Mouse (Mus musculus) stomach, embryonic 15.5 days (tissue): ENCODE results near the gene Dnajb2. TPM values are rescaled to one million over a fixed set of nuclear protein-coding genes. Genes with fewer than 3 reads are reported as not detected.

Experiments used
- ATAC-seq: fragments of 200-750 bp; cut with Nextera tagmentation; 2 replicates; pipeline ENCODE4 v1.8.0; 2017; ENCODE audit warnings: low read depth, moderate number of reproducible peaks, moderate TSS enrichment; ENCODE audit not compliant: insufficient read depth, low FRiP score
- H3K27ac ChIP-seq: fragments of 300-500 bp; sonication (generic); 2 replicates; pipeline ENCODE4 v1.5.1; 2015; ENCODE audit warnings: mild to moderate bottlenecking, inconsistent platforms
- H3K27me3 ChIP-seq: fragments of 300-500 bp; sonication (generic); replicated peaks from 2 replicates; pipeline ENCODE4 v1.6.1; 2015; ENCODE audit warnings: inconsistent platforms
- H3K36me3 ChIP-seq: fragments of 300-500 bp; sonication (generic); 2 replicates; pipeline ENCODE4 v1.6.1; 2015; ENCODE audit warnings: inconsistent platforms
- H3K4me1 ChIP-seq: fragments of 300-500 bp; sonication (generic); 2 replicates; pipeline ENCODE4 v1.6.1; 2015; ENCODE audit warnings: inconsistent platforms
- H3K4me2 ChIP-seq: fragments of 300-500 bp; sonication (generic); 2 replicates; pipeline ENCODE4 v1.6.1; 2015; ENCODE audit warnings: mild to moderate bottlenecking, inconsistent platforms
- H3K4me3 ChIP-seq: fragments of 300-500 bp; sonication (generic); replicated peaks from 2 replicates; pipeline ENCODE4 v1.5.1; 2015; ENCODE audit warnings: inconsistent platforms
- H3K9ac ChIP-seq: fragments of 300-500 bp; sonication (generic); 2 replicates; pipeline ENCODE4 v1.6.1; 2015; ENCODE audit warnings: inconsistent platforms
- H3K9me3 ChIP-seq: fragments of 300-500 bp; sonication (generic); 2 replicates; pipeline ENCODE4 v1.6.1; 2016; ENCODE audit warnings: inconsistent platforms
- WGBS: fragments of 180-500 bp; shearing (Covaris S2); methylation state at CpG from one replicate; pipeline ENCODE4 v1.1.7; 2015; 5-methylcytosine and 5-hydroxymethylcytosine counted together
- polyA plus RNA-seq: library from polyadenylated mRNA; unstranded; fragments of >200 nt; fragmentation: Nextera tagmentation; extraction: Ambion mirVana; gene quantifications from 2 replicates; pipeline ENCODE4 v1.2.1, GENCODE M21; 2015

Dnajb2 gene
- polyA plus RNA-seq, 1 experiment from 2014 or later = 34.9 TPM

- H3K9ac ChIP-seq = no peak overlapping the region
- H3K4me2 ChIP-seq = no peak overlapping the region
- ATAC-seq = no peak
- 83% methylated on average over 10 of the region's 10 CpGs for WGBS
- peaks cover 12% of the 10 kb centered on the region; the same call in 1 of the 2 replicates for H3K4me1 ChIP-seq
- no peak overlapping the region for H3K4me3 ChIP-seq
- H3K27ac ChIP-seq = no peak overlapping the region
- no peaks in the 10 kb centered on the region for H3K9me3 ChIP-seq
- no peaks in the 10 kb centered on the region; the same call in 1 of the 2 replicates for H3K36me3 ChIP-seq
- H3K27me3 ChIP-seq = no peaks in the 10 kb centered on the region
Observed at GRCm38 (mm10) chr1:75239591-75239990, 3.4 kb downstream of the Dnajb2 start.

GRCm38 (mm10) chr1:75243411-75243810 is 7.2 kb downstream of the Dnajb2 start:
- Histone ChIP-seq H3K27me3 (no peaks in the 10 kb centered on the region), H3K9me3 (no peaks in the 10 kb centered on the region), H3K4me3 (no peak overlapping the region), H3K36me3 (no peaks in the 10 kb centered on the region; the same call in 1 of the 2 replicates), H3K9ac (no peak overlapping the region), H3K4me1 (peaks cover 11% of the 10 kb centered on the region), H3K4me2 (no peak overlapping the region), H3K27ac (no peak overlapping the region)
- WGBS = 84% methylated on average over 14 of the region's 14 CpGs
- no peak for ATAC-seq

- no peak for ATAC-seq
- no peak overlapping the region for H3K9ac ChIP-seq
- 93% methylated on average over 12 of the region's 12 CpGs for WGBS
Observed at GRCm38 (mm10) chr1:75244175-75244826, 8.1 kb downstream of the Dnajb2 start.

GRCm38 (mm10) chr1:75244836-75245235 is 8.6 kb downstream of the Dnajb2 start:
- Histone ChIP-seq H3K27ac (no peak overlapping the region), H3K9ac (no peak overlapping the region), H3K4me3 (no peak overlapping the region), H3K4me2 (no peak overlapping the region), H3K4me1 (peaks cover 13% of the 10 kb centered on the region), H3K27me3 (no peaks in the 10 kb centered on the region), H3K36me3 (no peaks in the 10 kb centered on the region; the same call in 1 of the 2 replicates), H3K9me3 (no peaks in the 10 kb centered on the region)
- WGBS = 31% methylated on average over 4 of the region's 4 CpGs
- ATAC-seq = peak; percentile 33; the same call in 1 of the 2 replicates

More at GRCm38 (mm10) chr1:75244175-75244826, 8.1 kb downstream of the Dnajb2 start:
- Histone ChIP-seq H3K27me3 (no peaks in the 10 kb centered on the region), H3K9me3 (no peaks in the 10 kb centered on the region), H3K27ac (no peak overlapping the region), H3K4me1 (peaks cover 13% of the 10 kb centered on the region), H3K4me3 (no peak overlapping the region), H3K36me3 (no peaks in the 10 kb centered on the region; the same call in 1 of the 2 replicates), H3K4me2 (no peak overlapping the region)

DNA sequence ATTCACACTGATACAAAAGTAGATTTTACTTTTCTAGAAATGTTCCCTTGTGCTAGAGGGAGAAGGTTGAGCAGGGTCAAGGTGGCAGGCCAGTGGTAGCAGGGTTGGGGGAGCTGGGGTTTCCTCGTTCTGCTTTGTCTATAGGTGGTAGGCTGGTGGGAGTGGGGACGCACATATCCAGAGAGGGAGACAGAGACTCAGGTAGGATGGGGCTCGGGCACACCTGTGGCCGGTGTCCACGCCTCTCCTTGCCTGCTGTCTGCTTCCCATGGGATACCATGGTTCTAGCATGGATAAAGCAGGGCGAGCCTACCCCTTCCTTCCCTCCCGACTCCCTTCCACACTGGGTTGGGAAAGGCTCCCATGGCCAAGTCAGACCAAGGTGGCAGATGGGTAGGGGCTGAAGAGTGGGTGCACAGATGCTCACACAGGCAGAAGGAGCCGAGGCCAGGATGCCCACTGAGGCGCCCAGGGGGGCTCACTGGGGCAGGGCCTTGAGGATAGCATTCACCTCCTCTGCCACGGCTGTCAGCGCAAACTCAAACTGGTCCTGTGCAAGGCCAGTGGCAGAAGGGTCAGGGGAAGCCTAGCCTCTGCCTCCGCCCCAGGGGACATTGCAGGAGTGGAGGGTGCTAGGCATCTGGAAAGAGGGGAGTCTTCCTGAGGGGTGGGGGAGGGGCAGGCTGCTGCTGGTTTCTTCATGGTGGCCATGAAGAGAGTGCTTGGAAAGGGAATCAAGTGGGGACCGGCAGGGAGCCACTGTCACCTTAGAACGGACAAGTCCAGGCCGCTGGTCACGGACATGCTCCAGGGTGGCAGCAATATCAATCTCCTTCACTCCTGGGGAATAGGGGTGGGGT is 11.1 kb downstream of the Dnajb2 start:
- Histone ChIP-seq H3K9me3 (no peaks in the 10 kb centered on the region), H3K9ac (no peak overlapping the region), H3K4me3 (no peak overlapping the region), H3K4me1 (peaks cover 13% of the 10 kb centered on the region), H3K36me3 (no peaks in the 10 kb centered on the region), H3K4me2 (no peak overlapping the region), H3K27ac (no peak overlapping the region), H3K27me3 (no peaks in the 10 kb centered on the region)
- WGBS = 77% methylated on average over 16 of the region's 16 CpGs
- no peak for ATAC-seq

GRCm38 (mm10) chr1:75248041-75248772 is 12.0 kb downstream of the Dnajb2 start:
- Histone ChIP-seq H3K4me2 (peak overlapping the region; percentile 13; the same call in 1 of the 2 replicates), H3K4me1 (peaks cover 13% of the 10 kb centered on the region), H3K36me3 (no peaks in the 10 kb centered on the region), H3K9ac (no peak overlapping the region), H3K9me3 (no peaks in the 10 kb centered on the region), H3K27ac (peak overlapping the region; percentile 63), H3K4me3 (no peak overlapping the region), H3K27me3 (no peaks in the 10 kb centered on the region)
- 40% methylated on average over 9 of the region's 9 CpGs for WGBS
- peak; percentile 72 for ATAC-seq

GRCm38 (mm10) chr1:75250498-75250897 is 14.3 kb downstream of the Dnajb2 start:
- 61% methylated on average over 3 of the region's 3 CpGs for WGBS
- H3K9me3 ChIP-seq = no peaks in the 10 kb centered on the region
- no peak overlapping the region for H3K4me2 ChIP-seq
- no peak for ATAC-seq
- H3K27ac ChIP-seq = no peak overlapping the region
- no peaks in the 10 kb centered on the region for H3K27me3 ChIP-seq
- no peak overlapping the region for H3K9ac ChIP-seq
- no peak overlapping the region for H3K4me3 ChIP-seq
- peaks cover 13% of the 10 kb centered on the region for H3K4me1 ChIP-seq
- no peaks in the 10 kb centered on the region for H3K36me3 ChIP-seq

DNA sequence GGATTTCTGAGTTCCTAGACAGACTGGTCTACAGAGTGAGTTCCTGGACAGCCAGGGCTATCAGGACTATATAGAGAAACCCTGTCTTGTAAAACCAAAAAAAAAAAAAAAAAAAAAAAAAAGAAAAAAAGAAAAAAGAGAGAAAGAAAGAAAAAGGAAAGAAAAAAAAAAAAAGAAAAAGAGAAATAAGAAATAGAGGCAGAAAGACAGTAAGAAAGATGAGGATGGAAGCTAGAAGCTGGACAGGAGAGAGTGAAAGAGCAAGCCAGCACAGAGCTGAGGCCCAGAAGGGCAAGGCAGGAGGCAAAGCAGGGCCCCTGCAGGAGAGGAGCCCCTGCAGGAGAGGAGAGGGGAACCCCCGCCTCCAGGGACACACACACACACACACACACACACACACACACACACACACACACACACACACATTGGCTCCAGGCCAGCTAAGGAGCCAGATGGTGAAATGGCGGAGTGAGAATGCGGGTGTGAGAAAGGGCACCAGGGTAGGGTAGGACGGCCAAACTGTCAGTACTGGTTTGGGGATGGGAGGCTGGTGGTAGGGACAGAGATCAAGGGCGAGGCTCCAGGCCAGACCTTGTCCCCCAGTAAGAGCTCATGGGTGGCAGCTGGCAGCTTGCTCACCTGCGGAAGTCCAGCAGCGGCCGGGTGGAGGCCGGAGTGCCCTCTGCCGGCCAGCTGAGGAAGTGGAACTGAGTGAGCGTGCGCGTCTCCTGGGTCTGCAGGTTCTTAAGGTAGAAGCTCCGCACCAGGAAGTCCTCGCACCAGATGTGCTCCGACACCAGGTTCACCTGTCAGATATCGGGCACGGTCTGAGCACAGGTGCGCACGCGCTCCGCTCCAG is 15.1 kb downstream of the Dnajb2 start:
- no peaks in the 10 kb centered on the region for H3K36me3 ChIP-seq
- H3K4me2 ChIP-seq = peak overlapping the region; percentile 55
- H3K9me3 ChIP-seq = no peaks in the 10 kb centered on the region
- H3K27ac ChIP-seq = no peak overlapping the region
- peak; percentile 60 for ATAC-seq
- peak overlapping the region; percentile 28 for H3K4me3 ChIP-seq
- no peak overlapping the region for H3K9ac ChIP-seq
- H3K27me3 ChIP-seq = no peaks in the 10 kb centered on the region
- H3K4me1 ChIP-seq = peaks cover 13% of the 10 kb centered on the region
- 5% methylated on average over 21 of the region's 22 CpGs for WGBS

DNA sequence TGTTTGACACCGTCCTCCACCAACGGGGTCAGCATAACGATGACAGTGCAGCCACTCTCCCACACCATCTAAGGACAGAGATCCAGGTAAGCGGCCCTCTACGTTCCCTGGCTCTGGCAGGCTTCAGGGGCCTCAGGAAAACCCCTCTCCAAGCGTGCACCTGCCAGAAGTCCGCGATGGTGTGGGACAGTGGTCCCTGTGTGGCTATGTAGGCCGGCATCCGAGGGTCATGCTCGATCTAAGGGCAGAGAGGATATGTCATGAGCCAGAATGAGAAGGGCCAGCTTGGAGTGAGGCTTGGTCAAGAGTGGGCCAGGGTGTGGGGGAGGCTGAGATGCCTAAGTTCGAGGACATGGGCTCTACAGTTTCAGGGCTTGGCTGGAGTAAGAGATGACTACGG is 16.1 kb downstream of the Dnajb2 start:
- 67% methylated on average over 13 of the region's 13 CpGs for WGBS
- H3K36me3 ChIP-seq = no peaks in the 10 kb centered on the region

GRCm38 (mm10) chr1:75253029-75253428 is 16.8 kb downstream of the Dnajb2 start:
- Histone ChIP-seq H3K27ac (no peak overlapping the region), H3K4me2 (no peak overlapping the region), H3K9me3 (no peaks in the 10 kb centered on the region), H3K4me3 (no peak overlapping the region), H3K36me3 (no peaks in the 10 kb centered on the region), H3K4me1 (peaks cover 6% of the 10 kb centered on the region), H3K27me3 (no peaks in the 10 kb centered on the region), H3K9ac (no peak overlapping the region)
- WGBS = 72% methylated on average over 16 of the region's 16 CpGs
- ATAC-seq = no peak

More for the DNA sequence above, 16.1 kb downstream of the Dnajb2 start:
- H3K4me3 ChIP-seq = no peak overlapping the region
- no peaks in the 10 kb centered on the region for H3K27me3 ChIP-seq
- H3K9ac ChIP-seq = no peak overlapping the region
- peaks cover 13% of the 10 kb centered on the region for H3K4me1 ChIP-seq
- no peak overlapping the region for H3K27ac ChIP-seq
- no peaks in the 10 kb centered on the region for H3K9me3 ChIP-seq
- no peak for ATAC-seq
- no peak overlapping the region for H3K4me2 ChIP-seq
